Mouse (Mus musculus): Measurements from ENCODE around the gene Mpl.

GRCm38 (mm10) chr4:118427768-118428451, 29.4 kb downstream of the Mpl start, which contains the start of gene Elovl1:
- TF ChIP-seq POLR2A (IDR thresholded peaks at IDR 0.05; ENCODE audit: low read depth, low read length) (peak; percentile 53), CTCF (IDR thresholded peaks at IDR 0.05; ENCODE audit: extremely low read depth, insufficient read depth, insufficient read length, insufficient replicate concordance) (no peak)

All from spleen, adult 2 months (tissue).